Mouse (Mus musculus) naive thymus-derived CD4-positive, alpha-beta T cell, adult 2 months (primary cell): Measurements from ENCODE around the gene Scg2.

ENCODE experiments used
- DNase-seq: peaks from one replicate; pipeline ENCODE4 v3.0.0-alpha.2; 2011; ENCODE audit warnings: low read depth

Scg2 gene

GRCm38 (mm10) chr1:79439609-79440308 lies at the start of gene Scg2:
Gene Scg2, minus strand, starts transcription at chr1:79440120.
- DNase-seq, result peak; percentile 3

DNA sequence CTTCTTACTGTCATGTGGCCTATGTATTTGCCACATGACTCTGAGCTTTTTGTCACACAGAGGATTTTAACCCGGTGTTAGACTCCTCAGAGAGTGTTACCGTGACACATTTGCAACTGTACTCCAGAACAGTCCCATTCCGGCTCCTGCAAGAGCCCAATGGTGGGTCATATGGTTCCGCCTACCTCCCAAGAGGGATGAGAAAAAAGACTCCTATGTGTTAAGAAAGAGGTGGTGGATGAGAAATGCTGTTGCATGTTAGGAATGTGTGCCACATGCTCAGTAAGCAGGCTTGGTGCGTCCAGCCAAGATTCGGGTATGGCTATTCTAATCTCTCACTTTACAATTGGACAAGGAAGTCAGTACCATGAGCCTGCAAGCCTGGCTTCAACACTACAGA lies 45.6 kb upstream of the Scg2 start:
- DNase-seq, result no peak

- DNase-seq, result no peak
These were observed 30.9 kb upstream of the Scg2 start for GRCm38 (mm10) chr1:79470856-79471255.

DNA sequence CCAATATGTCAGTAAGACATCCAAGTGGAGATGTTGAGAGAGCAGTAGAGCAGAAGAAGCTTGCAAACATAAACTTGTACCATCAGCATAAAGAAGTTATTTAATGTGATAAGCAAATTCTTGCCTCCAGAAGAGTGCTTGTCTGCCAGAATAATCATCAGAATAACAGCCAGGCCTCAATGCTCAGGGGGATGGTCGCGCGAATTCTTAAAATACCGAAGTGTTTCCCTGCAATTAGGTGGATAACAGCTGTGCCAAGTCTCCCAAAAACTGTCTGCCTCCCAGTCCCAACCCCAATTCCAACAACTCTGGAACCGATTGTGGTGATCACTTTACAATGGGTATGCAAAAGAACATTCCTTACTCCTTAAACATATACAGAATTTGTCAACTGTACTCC lies 30.0 kb upstream of the Scg2 start:
- DNase-seq, result no peak

- DNase-seq, result no peak
These were observed 26.7 kb upstream of the Scg2 start for GRCm38 (mm10) chr1:79466585-79466984.

DNA sequence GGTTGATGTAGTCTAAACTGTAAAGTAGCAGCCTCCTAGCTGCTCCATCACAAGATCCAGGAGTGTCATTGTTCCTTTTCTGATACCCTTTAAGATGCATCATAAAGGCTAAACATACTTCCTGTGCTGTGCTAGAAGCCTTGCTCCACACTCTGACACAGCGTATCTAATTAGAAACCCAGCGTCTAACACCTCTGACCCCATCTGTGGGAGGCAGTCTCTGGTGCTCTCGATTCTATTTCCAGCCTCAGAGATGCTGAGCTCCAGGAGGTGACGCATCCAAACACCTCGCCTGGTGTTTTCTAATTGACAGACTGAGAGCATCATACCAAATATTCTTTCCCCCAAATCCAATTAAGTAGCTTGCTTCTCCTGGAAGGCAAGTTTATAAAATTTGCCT lies 18.6 kb upstream of the Scg2 start:
- DNase-seq, result no peak

DNA sequence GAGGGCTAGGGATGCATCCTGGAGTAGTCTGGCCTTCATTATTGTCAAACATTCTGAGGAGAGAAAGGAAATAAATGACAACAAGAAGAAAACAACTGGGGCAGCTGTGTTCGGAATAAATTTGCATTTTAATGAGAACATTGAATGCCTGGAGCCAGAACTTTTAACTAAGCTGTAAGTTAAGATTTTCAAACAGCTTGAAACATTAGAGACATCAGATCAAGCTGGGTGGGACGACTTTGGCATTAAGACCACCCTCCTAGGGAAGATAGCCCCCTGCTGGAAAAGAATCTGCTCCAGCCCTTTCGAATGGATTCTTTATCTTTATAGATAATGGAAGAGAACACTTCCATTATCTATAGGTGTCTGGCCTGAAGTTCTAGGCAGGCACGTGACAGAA lies 14.2 kb upstream of the Scg2 start:
- no peak for DNase-seq

GRCm38 (mm10) chr1:79452339-79452738 lies 12.4 kb upstream of the Scg2 start:
- no peak for DNase-seq

GRCm38 (mm10) chr1:79450343-79451021 lies 10.6 kb upstream of the Scg2 start:
- DNase-seq, result no peak

DNA sequence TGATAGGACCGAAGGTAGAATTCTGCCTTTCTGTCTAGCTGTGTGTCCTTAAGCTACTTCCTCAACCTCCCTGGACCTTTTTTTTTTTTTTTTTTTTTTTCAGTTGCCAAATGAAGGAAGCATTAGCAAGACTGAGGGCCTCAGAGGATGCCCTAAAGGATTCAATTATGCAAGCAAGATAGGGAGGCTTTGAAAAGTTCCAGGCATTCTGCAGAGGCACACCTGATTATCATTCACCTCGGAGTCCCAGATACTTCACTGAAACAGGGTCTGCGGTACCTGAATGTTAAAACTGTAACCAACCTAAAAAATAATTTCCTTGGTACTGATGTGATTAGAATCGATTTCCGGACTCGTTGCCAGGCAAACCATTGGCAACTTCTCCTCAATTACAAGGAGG lies 10.0 kb upstream of the Scg2 start:
- DNase-seq, result no peak

DNA sequence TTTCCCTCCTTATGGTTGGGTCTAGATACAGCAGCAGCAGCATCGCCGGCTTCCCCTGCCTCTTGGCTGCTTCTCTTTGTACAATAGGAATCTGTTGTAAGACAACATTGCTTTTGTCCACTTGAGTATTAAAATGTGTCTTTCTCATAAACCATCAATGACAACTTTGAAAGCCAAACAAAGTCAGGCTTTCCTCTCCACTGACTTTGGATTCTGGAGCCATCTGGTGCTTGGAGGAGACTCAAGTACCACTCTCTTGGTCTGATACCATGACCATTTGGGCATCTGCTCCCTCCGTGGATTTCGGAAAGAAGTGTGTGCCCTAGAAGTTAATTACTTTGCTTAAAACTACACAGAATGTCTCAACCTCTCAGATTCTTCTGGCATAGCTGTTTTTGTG lies 5.7 kb upstream of the Scg2 start:
- no peak for DNase-seq

DNA sequence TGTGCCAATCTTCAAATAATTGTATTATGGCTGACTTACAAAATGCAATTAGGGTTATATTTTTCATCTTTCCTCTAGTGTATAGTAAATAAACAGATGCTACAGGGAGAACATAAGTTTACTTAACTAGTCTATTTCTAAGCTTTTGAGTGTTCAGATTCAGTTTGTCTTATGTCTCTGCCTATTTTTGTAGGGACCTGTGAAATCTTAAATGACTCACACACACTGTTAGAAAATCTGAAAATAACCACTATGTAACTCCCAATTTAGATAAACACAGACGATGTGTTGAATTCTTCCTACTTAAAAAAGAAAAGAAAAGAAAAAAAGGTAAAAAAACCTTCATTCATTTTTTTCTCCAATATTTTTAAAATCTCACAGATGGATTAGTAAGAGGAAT lies 2.2 kb downstream of the Scg2 start:
- no peak for DNase-seq

DNA sequence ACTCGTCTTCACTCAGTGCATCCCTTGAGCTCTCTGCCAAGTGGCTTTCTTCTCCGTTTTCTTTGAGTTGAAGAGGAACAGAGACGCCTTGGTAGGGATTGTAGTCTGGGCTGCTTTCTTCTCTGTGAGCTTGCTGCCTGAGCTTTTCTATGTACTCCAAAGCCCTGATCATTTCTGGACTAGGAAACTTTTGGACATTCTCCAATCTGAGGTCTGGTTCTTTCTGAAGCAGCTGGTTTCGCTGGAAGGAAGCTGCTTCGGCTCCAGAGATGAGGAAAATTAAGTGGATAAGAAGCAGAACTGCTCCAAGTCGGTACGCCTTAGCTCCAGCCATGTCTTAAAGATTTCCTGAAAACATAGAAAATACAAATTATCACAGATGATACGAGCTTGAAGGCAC lies 3.2 kb downstream of the Scg2 start:
- DNase-seq, result no peak

DNA sequence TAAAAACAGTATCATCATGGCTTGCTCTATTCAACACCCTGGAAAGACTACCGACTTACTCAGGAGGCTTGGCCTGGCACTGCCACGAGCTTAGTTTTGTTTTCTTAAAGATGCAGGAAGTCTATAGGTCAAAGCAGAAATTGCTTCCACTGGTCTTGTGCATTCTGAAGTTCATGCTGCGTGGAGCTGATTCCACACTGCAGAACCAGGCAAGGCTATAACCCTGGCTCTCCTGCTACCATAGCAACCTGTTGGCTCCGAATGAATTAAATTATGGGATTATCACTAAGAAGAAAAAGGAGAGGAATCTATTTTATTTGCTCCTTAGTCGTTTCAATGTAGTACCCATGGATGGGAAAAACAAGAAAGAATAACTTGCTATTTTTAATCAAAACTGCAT lies 10.9 kb downstream of the Scg2 start:
- DNase-seq, result no peak

- DNase-seq, result no peak
These were observed 24.4 kb downstream of the Scg2 start for GRCm38 (mm10) chr1:79415496-79415895.

- no peak for DNase-seq
These were observed 33.5 kb downstream of the Scg2 start for GRCm38 (mm10) chr1:79406337-79406942.

DNA sequence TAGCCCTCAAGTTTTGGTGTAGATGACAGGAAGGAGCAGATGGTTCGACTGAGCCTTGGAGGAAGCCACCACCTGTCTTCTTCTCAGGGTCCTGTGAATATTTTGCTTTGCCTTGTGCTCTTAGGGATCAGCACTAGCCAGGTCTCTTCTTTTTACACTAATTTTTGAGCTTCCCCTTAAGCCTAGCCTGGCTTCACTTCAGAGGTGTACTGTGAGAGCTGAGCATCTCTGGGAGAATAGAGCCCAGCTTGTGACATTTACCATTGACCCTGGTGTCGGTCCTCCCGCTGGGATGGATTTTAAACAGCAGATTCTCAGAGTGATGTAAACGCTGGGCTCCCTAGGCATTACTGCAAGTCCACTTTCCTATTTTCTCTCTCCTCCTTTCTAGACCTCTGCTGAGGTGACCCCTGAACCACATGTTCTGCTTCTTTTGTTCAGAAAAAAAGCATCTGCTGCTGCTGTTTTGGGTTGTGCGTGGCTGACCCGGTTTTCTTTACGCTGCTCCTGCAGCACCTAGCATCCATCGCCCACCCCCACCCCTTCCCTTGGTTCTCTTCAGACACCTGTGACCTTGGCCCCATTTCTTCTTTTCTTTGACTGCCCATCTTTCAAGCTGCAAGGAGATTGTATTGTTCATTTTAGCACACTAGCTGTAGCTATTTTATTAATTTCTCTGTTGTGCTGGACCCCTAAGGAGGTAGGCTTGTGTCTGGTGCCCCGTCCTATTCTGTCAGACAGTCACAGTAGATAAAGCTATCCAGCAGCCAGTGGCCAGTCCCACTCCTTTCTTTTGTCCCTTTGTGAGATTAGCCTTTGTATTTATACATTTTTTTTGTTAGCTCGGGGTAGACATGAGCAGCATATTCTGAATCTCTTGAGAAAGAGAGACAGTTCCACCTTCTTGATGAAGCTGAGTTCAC lies 38.6 kb downstream of the Scg2 start:
- no peak for DNase-seq

DNA sequence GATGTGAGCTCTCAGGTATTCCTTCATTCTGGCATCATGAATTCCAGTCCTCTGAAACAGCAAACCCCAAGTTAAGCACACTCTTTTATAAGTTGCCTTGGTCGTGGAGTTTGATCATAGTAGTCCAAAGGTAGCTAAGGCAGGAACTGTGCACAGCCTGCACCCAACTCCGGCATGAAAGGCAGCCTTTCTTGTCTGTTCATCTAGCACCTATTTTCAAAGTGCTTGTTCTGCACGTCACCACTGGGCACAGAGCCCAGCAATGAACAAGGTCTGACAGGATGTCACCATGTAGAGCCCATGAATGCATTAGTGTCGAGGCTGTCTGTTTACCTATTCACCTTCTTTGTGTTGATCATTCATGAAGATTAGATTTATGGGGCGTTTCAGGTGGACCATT lies 39.6 kb downstream of the Scg2 start:
- DNase-seq, result no peak
